Mouse (Mus musculus) urinary bladder, postnatal 4 days (tissue): ENCODE results near the gene BC005537.

Experiments used
- DNase-seq, 2 experiments: peaks; one replicate each; pipeline ENCODE4 v3.0.0; 2021 to 2022; ENCODE audit warnings: low spot score in 2 of 2

The BC005537 gene

DNA sequence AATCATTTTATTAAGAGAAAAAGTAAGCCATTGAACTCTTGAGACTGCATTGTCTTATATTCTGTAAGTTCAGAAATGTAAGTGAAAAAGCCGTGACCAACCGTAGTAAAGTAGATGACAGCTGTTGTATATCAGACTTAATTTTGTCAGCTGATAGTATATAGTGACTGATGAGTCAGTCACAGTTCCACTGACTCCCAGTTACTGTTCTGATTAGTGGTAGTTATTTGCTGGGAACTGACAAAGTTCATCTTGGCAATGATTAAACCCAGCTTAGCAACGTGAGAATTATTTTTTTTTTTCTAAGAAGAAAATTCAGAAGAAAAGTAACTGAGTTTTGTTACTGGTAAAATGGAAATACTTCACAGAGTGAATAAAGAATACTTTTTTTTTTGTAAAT lies 40.2 kb downstream of the BC005537 start:
- no peak for DNase-seq

DNA sequence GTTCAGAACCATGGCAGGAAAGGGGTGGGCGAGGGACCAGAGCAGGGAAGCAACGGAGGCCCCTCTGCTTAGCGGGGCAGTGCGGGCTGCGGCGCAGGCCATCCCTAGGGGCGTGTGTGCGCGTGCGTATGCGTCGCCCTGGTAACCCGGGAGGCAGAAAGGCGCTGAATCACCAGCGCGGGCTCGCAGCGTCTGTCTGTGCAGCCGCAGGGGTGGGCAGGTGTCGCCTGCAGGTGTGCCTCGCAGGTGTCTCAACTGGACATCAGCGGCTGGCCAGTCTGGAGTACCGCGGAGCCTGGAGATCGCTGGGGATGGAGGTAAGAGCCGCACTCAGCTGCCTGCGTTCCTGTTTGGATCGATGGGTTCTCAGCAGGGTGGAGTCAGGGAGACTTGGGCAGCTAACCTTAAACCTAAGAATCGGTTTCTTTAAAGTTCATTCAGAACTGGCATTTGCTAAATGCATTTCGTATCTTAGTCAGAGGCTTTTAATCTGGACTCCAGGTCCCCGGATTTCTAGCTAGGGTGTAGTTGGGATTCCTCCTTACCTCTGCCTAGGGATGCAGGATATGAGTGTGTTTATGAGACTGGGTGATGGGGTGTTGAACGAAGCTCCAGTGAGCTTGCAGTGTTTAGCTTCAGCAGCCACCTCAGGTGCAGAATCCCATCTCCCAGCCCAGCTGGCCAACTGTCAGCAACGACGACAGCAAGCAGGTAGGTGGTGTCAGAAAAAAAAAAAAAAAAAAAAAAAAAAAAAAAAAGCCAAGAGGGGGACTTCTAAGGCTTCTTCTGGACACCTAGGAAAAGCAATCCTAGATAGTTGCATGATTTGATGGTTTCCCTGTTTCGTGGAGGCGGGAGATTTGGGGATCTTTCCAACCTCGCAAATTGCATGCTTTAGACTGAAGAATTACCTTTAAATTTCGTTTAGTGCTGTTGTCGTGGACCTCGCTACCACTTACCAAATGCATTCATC lies 43.8 kb downstream of the BC005537 start, which contains the start of gene D130043K22Rik:
D130043K22Rik (plus strand) TSS at position 153 of the 973 bp plus-strand sequence.
- DNase-seq: no peak

DNA sequence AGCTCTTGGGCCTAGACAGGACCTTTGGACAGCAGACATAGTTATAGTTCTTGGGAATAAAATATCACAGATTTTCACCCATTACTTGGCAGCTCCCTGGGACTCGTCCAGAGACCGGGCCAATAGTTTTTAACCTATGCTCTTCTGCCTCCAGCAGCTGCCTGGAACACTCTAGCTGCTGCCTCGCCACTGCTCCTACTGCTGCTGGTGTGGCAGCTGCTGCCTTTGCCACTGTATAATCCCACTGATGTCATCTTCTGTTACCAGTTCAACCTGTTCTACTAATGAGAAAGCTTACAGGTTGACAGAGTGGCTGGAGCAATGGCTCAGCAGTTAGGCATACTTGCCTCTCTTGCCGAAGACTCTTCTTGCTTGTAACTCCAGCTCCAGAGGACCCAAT lies 47.9 kb downstream of the BC005537 start:
- DNase-seq: no peak

DNA sequence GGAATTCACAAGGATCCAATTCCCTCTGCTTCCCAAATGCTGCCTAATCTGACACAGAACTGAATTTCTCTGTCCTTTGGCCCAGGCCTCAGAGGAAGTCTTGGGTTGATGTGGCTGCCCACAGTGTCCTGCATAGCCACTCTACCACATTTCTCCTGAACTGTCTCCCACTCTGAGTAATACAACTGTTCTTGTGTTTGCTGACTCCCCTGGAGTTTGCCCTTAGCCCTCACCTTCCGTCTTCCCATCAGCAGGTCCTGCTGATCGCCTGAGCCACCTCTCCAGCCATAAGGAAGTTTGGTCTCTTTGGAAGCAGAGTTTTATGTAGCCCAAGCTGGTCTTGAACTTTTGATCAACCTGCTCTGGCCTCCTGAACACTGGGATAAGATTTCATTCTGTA lies 50.5 kb downstream of the BC005537 start:
- no peak for DNase-seq

DNA sequence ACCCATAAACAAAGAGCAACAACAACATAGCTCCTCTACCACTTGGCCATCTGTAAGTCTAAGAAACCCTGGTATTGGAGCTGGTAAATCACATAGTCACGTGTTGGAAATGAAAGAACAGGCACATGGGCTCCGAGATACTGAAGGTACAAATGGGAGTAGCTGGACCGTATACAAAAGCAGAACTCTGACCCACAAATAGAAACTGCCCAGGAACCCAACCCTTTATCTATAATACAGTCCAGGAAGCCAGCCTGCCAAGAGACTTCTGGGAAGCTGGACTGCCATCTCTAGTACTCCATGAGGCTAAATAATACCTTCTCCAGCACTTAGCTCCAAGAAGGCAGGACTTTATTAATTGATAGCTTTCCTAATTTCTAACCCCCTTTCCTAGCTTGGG lies 51.1 kb downstream of the BC005537 start:
- DNase-seq: no peak

DNA sequence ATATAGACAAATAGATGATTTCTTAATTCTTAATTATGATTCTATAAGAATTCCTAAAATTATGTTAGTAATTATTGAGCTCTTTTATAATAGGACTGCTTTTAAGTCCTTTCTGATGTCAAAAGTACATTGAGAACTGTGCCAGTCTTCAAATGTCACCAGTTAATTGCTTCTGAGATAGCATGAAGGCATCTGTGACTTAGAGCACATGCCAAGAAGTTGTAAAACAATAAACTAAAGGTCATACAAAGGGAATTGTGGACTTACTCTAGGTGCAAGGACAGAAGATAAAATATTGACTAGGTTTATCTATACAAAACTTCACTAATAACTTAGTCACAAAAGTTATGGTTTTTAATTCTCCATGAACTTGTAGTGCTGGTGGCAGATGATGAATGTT lies 57.7 kb downstream of the BC005537 start:
- no peak for DNase-seq

DNA sequence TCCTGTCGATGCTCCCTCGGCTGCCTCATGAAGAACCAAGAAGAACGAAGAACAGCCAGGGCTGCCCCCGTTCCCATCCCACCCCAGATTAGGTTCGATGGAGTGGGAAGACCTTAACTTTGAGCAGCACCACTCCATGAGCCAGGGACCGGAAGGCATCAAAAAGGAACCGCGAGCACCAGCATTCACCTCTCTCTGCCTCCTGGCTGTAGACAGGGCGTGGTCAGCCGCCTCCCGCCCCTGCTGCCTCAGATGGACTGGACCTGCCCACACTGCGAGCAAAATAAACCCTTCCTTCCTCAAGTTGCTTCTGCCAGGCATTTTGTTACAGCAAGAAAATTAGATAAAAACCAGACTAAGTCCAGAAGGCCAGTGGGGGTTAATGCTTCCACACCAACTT lies 59.6 kb downstream of the BC005537 start:
- no peak for DNase-seq

DNA sequence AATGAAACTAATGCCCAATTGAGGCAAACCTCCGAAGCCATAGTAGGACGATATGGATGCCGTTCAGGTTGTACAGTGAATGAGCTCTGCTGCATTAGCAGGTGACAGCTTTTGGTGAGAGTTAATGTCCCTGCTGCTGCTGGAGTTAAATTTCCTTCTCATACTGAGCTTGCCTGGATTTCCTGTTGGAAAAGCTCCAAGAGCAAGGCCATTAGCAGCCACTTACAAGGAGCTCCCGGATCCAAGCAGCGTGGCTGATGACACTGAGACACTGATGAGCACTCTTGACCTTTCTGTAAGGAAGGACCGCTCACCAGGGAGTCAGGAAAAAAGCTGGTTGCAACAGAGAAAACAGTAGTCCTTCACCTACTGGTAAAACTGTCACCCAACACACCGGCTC lies 60.6 kb downstream of the BC005537 start:
- DNase-seq: no peak

DNA sequence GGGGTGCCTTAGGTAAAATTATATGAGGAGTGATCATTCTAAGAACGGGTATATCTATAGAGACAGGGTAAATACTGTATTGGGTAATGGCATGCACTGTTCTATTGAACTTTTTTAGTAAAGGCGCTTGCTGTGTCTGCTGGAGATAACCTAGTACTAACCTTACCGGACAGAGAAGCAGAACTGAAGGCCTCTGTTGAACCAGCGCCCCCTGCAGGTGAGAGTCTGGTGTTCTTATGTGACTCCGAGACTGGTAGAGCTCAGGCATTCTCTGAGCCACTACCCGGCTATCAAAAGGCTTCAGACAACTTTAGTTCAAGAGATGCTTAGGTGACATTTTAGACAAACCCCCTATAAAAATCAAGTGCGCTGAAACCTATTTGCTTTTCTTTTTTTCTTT lies 61.1 kb downstream of the BC005537 start:
- no peak for DNase-seq
